Mouse (Mus musculus) adrenal gland, postnatal 4 days (tissue): ENCODE measurements around the gene Hoxa10. TPM values are rescaled to one million over a fixed set of nuclear protein-coding genes. Genes with fewer than 3 reads are reported as not detected.

Experiments used
- DNase-seq, 2 experiments: peaks; one replicate each; pipeline ENCODE4 v3.0.0; 2021 to 2022; ENCODE audit warnings: low spot score in 2 of 2, mixed read lengths in 2 of 2
- long read RNA-seq, 2 experiments: library from polyadenylated mRNA; stranded (forward); transcript quantifications; one replicate each; pipeline ENCODE4 v2.0.0; 2021
- total RNA-seq, 2 experiments: library from RNA; stranded (reverse); gene quantifications; 2 replicates each; pipeline ENCODE4 v1.2.3; 2021

Hoxa10 gene
- 10 to 100 TPM in 1 of 2 experiments, under 1 TPM in 1; 0.87 to 11.1 TPM for total RNA-seq
- long read RNA-seq, experiment 1, partial matches to known transcripts: 0 of 1 reads
- long read RNA-seq, experiment 1, other reads (novel, unspliced or antisense): 1 of 1 reads
- long read RNA-seq, experiment 2, transcript Hoxa10-201 (2 exons, 1,436 nt): major isoform, 8 of 15 reads
- long read RNA-seq, experiment 2, partial matches to known transcripts: 0 of 15 reads
- long read RNA-seq, experiment 2, other reads (novel, unspliced or antisense): 1 of 15 reads

DNA sequence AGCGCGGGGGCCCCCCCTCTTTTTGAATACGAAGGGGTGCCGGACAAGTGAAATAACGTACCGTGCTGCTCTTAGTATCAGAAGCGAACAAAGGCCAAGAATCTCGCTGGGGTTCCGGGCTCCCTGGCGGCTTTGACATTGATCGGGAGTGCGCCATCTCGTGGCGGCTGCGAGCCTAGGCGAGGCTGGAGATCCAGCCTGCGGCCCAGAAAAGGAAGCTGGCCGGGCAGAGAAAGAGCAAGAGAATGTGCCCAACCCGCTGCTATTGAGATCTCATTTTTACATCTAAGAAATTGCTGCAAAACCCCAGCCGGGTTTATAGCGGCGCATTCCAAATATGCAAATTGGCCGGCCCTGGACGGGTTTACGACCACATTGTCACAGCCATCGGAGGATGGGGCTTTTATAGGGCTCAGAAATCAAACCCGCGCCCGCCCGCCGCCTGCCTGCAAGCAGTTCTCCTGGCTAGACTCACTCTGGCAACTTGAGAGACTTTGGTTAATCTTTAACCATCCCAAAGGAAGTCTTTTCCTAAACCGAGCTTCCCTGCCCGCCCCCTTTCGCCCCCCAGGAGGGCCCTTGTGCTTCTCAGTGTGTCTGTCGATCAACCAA is at the start of gene Hoxa10:
Gene Hoxa10 (minus strand): TSS at position 466 of the 612 bp plus-strand sequence.
- DNase-seq: peak in 1 of 2 experiments; percentile 65

GRCm38 (mm10) chr6:52290186-52290585 is 49.5 kb upstream of the Hoxa10 start:
- no peak for DNase-seq

DNA sequence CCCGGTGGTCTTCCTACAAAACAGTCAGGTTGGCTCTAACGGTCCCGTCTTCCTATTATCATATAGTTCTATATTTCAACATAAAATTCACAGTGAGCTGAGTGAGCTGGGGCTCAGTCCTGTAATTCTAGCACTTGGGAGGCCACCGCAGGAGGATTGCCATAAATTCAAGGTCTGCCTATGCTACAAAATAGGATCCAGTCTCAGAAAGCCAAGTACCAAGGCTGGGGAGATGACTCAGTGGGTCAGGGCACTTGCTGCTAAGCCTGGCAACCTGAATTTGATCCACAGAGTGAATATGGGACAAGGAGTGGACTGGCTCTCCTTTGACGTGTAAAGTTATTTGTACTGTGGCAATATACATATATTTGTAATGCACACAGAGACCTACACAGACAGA is 43.2 kb upstream of the Hoxa10 start:
- no peak for DNase-seq

DNA sequence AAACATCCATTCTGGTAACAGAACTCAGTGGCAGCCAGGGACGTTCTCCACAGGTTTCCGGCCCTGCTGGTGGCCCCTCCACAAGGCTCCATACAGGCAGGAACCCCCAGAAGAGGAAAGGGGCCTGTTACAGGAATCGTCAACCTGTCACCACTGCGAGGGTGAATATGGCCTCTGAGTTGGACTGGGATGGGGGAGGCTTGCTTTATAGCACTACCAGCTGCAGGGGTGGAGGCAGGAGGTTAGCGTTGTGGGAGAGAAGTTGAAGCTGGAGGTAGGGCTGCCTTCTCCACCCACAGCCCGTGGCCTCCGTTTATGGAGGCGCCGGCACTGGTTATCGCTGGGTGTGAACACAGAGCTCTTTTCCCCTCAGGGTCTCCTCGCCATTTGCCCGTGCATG is 40.4 kb upstream of the Hoxa10 start:
- no peak for DNase-seq

DNA sequence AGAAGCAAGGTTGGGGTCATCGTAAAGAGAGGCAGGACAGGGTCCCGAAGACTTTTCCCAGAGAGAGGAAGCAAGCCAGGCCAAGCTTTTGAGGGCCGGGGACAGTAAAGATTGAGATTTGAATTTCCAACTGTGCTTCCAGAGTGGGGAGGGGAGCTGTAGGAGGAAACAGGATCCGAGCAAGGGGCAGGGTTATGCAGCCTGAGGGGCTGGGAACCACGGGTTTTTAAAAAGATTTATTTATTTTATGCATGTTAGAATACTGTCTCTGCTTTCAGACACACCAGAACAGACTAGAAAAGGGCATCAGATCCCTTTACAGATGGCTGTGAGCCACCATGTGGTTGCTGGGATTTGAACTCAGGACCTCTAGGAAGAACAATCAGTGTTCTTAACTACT is 36.3 kb upstream of the Hoxa10 start:
- no peak for DNase-seq

GRCm38 (mm10) chr6:52276382-52276781 is 35.7 kb upstream of the Hoxa10 start:
- DNase-seq: no peak

DNA sequence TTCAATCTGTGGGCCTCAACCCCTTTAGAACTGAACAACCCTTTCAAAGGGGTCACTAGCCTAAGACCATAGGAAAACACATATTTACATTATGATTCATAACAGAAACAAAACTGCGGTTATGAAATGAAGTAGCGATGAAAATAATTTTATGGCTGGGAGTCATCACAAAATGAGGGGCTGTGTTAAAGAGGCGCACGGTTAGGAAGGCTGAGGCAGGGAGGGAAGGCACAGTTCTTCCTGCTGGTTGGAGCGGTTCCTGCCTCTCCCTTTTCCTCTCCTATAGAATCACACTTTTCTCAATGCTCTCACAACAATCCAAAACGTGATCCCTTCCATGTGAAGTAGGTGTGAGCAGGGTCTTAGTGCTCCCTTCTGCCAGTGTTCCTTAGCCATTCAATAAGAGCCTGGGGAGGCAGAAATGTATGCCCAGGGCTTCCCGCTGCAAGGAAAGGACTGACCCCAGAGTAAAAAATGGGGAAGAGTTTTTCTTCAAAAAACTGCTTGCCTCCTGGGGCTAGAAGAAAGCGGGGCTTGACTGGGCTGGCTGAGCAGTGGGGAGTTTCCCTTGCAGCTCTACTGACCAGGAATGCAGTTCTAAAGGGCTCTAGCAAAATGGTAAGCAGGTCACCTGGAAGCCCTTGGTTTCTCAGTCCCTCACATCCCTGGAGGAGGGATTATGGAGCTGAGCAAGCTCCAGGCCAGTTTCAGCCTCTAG is 35.1 kb upstream of the Hoxa10 start:
- no peak for DNase-seq

DNA sequence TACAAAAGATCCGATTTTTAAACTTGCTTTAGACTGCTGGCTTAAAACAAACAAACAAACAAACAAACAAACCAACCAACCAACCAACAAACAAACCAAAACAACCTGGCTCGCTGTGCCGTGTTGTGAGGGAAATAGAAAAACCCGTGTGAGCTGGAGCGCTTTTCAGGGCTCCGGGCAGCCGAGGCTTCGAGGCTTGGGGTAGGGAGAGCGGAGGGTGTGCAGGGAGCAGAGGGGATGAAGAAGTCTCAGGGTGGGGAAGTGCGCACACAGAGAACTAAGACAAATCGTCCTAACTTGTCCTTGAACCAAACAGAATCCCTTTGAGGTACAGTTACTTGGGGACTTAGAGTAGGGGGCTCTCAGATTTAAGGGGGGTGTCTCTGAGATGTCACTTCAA is 33.9 kb upstream of the Hoxa10 start:
- no peak for DNase-seq

- DNase-seq: no peak
These were observed 33.1 kb upstream of the Hoxa10 start for GRCm38 (mm10) chr6:52273656-52274280.

DNA sequence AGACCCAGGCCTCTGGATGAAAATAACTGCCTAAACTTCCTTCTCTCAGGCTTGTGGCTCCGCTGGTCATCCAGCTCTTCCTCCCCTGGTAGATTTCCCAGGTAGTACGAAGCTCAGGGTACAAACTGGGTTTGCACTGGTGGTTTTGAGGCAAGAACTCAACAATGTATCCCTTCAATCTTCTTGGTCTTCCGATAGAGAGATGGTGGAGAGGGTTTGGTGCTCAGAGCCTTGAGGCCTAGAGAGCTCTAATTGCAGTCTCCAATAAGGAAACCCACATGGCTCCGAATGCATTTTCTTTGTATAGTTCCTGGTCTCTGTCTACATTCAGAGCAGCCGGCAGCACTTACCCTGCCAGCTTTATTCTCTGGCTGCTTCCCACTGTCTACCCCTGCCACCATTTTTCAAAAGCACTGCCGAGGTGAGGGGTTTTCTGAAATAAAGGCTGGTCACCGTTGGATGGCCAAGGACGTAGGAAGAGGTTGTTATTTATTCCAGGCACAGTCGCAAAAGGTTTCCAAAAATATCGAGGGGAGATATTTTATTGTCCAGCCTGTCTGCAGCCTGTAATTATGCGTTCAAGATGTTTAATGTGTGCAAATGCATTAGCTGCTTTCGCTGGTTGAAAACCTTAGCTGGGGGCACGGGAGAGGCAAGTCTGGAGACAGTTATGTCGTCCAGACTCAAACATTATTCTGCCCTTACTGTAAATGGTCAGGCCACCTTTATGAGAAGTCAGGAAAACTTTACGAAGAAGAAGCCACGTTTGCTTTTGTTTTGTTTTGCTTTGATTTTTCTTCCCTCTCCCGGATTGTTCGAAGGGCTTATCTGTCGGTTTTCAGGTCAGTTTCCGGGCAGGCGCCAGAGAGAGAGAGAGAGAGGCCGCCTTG is 32.4 kb upstream of the Hoxa10 start:
- DNase-seq: no peak

DNA sequence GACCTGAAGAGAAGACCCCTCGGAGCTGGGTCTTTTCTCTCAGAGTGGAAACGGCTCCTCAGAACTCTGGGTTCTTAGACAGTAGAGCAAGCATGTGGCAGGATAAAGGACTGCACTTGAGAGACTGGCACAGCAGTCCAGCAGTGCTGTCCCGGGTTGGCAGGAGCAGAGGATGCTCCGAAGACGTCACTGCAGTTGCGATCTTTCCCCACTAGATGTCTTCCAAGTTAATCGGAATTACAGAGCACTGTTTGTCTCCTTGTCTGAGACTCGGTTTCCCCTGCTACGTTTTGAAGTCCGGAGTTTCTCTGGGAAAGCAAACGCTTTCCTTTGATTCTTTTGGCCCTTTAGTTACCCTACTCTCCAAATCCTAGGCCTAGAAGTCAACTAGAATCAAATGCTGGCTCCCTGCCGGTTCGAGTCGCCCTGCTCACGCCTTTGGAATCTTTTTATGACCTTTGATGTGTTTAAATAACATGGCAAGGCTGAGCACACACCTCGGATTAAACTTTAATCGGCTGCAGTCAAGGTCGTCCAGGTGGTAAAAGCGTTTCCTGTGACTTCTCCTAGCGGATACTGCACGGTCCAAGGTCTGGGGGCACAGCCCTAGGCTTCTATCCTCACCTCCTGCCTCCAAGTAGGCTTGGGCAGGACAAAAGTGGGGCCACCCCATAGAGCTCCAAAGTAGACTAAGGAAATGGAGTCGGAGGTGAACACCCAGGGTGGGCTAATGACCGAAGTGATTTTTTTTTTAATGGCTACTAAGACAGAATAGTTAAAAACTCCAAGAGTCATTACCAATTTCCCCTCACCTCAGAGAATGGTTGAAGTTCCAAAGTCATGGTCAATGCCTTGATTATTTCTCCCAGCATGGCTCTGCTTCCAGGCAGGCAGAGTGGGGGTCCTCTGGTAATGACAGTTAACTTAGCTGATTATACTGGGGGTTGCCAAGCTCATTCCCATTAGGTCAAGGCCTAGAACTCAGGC is 30.1 kb upstream of the Hoxa10 start:
- DNase-seq: no peak

DNA sequence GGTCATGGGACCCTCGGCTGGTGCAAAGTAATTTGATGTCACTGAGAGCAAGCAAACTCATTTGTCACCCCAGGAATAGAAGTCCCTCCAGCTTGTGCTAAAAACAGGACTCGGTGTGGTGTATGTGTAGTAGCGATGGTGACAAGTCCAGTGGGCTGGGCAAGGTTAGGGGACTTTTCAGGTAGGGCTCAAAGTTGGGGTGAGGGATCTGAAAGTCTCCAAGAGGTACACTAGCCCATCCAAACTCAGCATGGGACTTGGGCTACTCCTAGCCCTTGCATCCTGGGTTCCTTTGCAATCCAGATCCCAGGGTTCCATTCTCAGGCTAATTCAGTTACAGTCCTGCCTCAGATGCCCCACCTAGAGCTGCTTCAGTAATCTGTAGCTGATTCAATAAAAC is 28.1 kb upstream of the Hoxa10 start:
- no peak for DNase-seq

- DNase-seq: no peak
These were observed 27.7 kb upstream of the Hoxa10 start for GRCm38 (mm10) chr6:52268341-52268740.

GRCm38 (mm10) chr6:52267691-52268090 is 27.0 kb upstream of the Hoxa10 start:
- no peak for DNase-seq

DNA sequence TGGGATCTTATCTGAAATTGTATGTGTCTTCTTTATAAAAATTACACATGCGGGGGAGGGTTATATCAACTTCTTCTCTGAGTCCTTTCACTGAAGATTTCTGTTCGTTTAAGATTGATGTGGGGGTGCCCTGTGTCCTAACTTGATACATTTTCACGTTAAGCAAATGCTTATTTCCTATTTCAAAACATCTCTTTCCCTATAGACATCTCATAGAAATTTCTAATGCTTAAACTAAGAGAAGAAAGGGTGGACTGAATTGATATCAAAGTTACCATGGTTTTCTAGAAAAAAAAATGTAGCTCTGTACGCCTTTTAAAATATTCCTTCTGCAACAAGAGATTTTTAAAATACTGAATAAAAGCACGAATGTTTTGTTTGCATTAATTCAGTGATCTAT is 26.6 kb upstream of the Hoxa10 start:
- no peak for DNase-seq

- DNase-seq: no peak
These were observed 26.0 kb upstream of the Hoxa10 start for GRCm38 (mm10) chr6:52266666-52266985.

GRCm38 (mm10) chr6:52265913-52266665 is 25.4 kb upstream of the Hoxa10 start:
- DNase-seq: no peak

DNA sequence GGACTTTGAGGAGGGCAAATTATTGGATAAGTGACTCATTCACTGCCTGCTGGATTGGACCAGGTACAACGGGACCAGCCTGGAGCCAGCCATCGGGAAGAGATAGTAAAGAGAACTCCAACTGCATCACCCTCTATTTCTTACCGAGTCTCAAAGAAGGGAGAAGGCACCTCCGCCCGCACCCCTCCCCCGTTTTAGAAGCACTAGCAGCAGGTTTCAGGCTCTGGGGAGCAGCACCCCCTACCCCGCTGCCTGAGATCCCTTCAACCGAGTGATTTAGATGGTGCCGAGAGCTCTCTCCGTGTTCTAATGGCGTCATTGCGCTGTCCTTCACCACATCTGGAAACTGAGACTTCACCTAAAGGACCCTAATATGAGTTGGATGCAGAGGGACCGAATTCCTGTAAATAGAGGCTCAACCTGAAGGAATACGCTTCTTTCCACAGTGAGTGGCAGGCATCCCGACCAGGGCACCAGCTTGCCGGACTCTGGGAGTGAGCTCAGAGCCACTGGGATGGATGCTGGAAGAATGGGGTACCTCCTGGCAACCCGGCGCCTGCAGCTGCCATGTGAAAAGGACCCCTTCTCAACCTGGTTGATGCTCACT is 24.8 kb upstream of the Hoxa10 start:
- no peak for DNase-seq
